Mouse (Mus musculus) left cerebral cortex, adult 18-20 months (tissue): ENCODE results near the gene Ap5b1. TPM values are rescaled to one million over a fixed set of nuclear protein-coding genes. Genes with fewer than 3 reads are reported as not detected.
A peak's percentile ranks its signal among the peaks of the same experiment; 100 is the strongest.

Experiments used
- DNase-seq, 2 experiments: peaks; one replicate each; pipeline ENCODE4 v3.0.0; 2021 to 2022; ENCODE audit warnings: low spot score in 2 of 2, mixed read lengths in 1 of 2
- total RNA-seq, 2 experiments: library from RNA; stranded (reverse); gene quantifications; 2 replicates each; pipeline ENCODE4 v1.2.3; 2021

The Ap5b1 gene
- total RNA-seq, 2 experiments from 2014 or later: 5.7 to 6.1 TPM

GRCm38 (mm10) chr19:5609171-5609546 lies 41.3 kb downstream of the Ap5b1 start:
- DNase-seq: no peak

GRCm38 (mm10) chr19:5609547-5610404 lies 42.0 kb downstream of the Ap5b1 start, which contains the start of gene Kat5:
Gene Kat5, minus strand, starts transcription at chr19:5610237.
- peak; percentile 90 to 91 for DNase-seq

GRCm38 (mm10) chr19:5611973-5612372 lies 44.1 kb downstream of the Ap5b1 start:
- no peak for DNase-seq

GRCm38 (mm10) chr19:5612762-5613411 lies 45.1 kb downstream of the Ap5b1 start:
- no peak for DNase-seq

GRCm38 (mm10) chr19:5614953-5615352 lies 47.1 kb downstream of the Ap5b1 start:
- DNase-seq: no peak

- no peak for DNase-seq
Measured at GRCm38 (mm10) chr19:5620007-5620406, 52.2 kb downstream of the Ap5b1 start.

Other genes starting within 250 kb of the Ap5b1 start
- not detected for gene Catsper1, start 232.3 kb upstream of the Ap5b1 start, total RNA-seq
- gene Cst6, start 218.5 kb upstream of the Ap5b1 start, total RNA-seq: 10 to 100 TPM; 25.4 to 26.9 TPM
- 10 to 100 TPM; 22.6 to 26.3 TPM for gene Eif1ad, start 201.3 kb upstream of the Ap5b1 start, total RNA-seq
- gene Banf1, start 200.9 kb upstream of the Ap5b1 start, total RNA-seq: 10 to 100 TPM; 83.5 to 84.2 TPM
- 10 to 100 TPM; 78.4 to 88.6 TPM for gene Sart1, start 179.3 kb upstream of the Ap5b1 start, total RNA-seq
- not detected for gene Tsga10ip, start 165.5 kb upstream of the Ap5b1 start, total RNA-seq
- gene Drap1, start 143.0 kb upstream of the Ap5b1 start, total RNA-seq: 100 to 1,000 TPM; 263 to 283 TPM
- 10 to 100 TPM; 73.6 to 75.6 TPM for gene AI837181, start 142.9 kb upstream of the Ap5b1 start, total RNA-seq
- not detected for gene Fosl1, start 120.5 kb upstream of the Ap5b1 start, total RNA-seq
- gene Ccdc85b, start 110.1 kb upstream of the Ap5b1 start, total RNA-seq: 10 to 100 TPM; 28.3 to 31.5 TPM
- 10 to 100 TPM; 91.2 to 98.9 TPM for gene Fibp, start 107.4 kb upstream of the Ap5b1 start, total RNA-seq
- under 1 TPM; 0.33 to 0.61 TPM for gene Ctsw, start 99.5 kb upstream of the Ap5b1 start, total RNA-seq
- gene Efemp2, start 94.1 kb upstream of the Ap5b1 start, total RNA-seq: 10 to 100 TPM; 12.9 to 15.9 TPM
- gene Mus81, start 79.6 kb upstream of the Ap5b1 start, total RNA-seq: 10 to 100 TPM; 28.0 to 33.9 TPM
- gene Cfl1, start 77.6 kb upstream of the Ap5b1 start, total RNA-seq: 1,000 to 10,000 TPM; 1,316 to 1,327 TPM
- gene 1700020D05Rik, start 64.2 kb upstream of the Ap5b1 start, total RNA-seq: 1 to 10 TPM; 5.3 to 6.7 TPM
- 10 to 100 TPM; 88.3 TPM for gene Snx32, start 57.5 kb upstream of the Ap5b1 start, total RNA-seq
- gene Ovol1, start 7.4 kb upstream of the Ap5b1 start, total RNA-seq: not detected
- 10 to 100 TPM; 83.1 to 83.4 TPM for gene Rnaseh2c, start 33.8 kb downstream of the Ap5b1 start, total RNA-seq
- gene Kat5, start 42.2 kb downstream of the Ap5b1 start, total RNA-seq: 10 to 100 TPM; 92.6 to 96.3 TPM
- 10 to 100 TPM; 18.8 to 22.0 TPM for gene Rela, start 69.5 kb downstream of the Ap5b1 start, total RNA-seq
- 10 to 100 TPM; 11.5 to 13.3 TPM for gene Sipa1, start 95.7 kb downstream of the Ap5b1 start, total RNA-seq
- 10 to 100 TPM; 18.8 to 22.4 TPM for gene Map3k11, start 120.7 kb downstream of the Ap5b1 start, total RNA-seq
- gene Pcnx3, start 120.9 kb downstream of the Ap5b1 start, total RNA-seq: 10 to 100 TPM; 61.1 to 74.0 TPM
- not detected for gene Kcnk7, start 136.3 kb downstream of the Ap5b1 start, total RNA-seq
- 10 to 100 TPM; 23.7 to 24.7 TPM for gene Ehbp1l1, start 158.3 kb downstream of the Ap5b1 start, total RNA-seq
- gene Fam89b, start 161.6 kb downstream of the Ap5b1 start, total RNA-seq: 10 to 100 TPM; 24.4 to 30.9 TPM
- gene Ltbp3, start 172.9 kb downstream of the Ap5b1 start, total RNA-seq: 10 to 100 TPM; 37.2 to 41.8 TPM
- gene Scyl1, start 203.4 kb downstream of the Ap5b1 start, total RNA-seq: 10 to 100 TPM; 90.8 to 93.4 TPM